Mouse (Mus musculus): ENCODE data around the gene Adam19.

DNA sequence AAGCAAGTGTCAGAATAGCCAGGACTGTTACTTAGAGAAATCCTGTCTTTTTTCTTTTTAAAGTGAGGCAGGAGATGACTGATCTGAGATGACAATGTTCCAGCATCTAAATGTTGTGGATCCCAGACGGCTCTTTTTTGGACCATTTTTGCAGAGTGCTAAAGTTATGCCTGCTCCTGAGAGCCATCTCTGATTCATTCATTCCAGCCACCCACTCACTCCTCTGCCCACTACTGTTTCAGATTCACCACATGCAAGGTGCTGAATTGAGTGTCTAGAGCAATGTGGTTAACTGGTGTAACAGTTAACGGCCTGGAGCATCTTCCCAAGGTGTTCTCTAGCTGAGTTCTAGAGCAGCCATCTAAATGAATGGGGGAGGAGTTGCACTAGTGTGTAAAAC, 79.1 kb downstream of the Adam19 start:
- TF ChIP-seq E2F4 (IDR thresholded peaks at IDR 0.05; ENCODE audit: insufficient read depth): no peak
- TF ChIP-seq TCF12 (IDR thresholded peaks at IDR 0.05; ENCODE audit: insufficient read depth, poor library complexity, severe bottlenecking): no peak
- no peak for TF ChIP-seq USF1 (IDR thresholded peaks at IDR 0.05; ENCODE audit: low read depth)

Measured in myocyte (in vitro differentiated cells).